8 mouse cellular contexts compared by ENCODE assay signal in the genomic region with DNA sequence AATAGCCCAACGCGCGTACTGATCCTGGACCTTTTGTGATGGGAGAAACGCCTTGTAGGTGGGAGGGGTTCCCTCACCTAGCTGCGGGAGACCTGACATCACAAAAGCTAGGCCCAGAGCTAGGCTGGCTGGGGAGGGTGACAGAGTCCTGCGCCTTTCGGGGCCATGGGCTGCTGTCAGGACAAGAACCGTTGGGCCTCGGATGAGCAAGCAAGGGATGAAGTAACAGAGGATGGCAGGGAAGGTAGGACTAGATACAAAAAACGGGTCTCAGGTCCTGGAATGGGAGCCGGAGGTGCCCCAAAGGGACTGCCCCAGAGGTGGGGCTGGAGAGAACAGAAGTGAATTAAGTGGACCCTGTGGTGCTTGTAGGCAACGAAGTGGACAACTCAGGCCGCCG. TPM values are rescaled to one million over a fixed set of nuclear protein-coding genes. Genes with fewer than 3 reads are reported as not detected.
DNase-seq lines count a peak whose midpoint lies in the region; ATAC-seq and TF ChIP-seq lines count a peak whose summit lies in the region.

1700092M07Rik (plus strand) TSS at position 116 of the 400 bp plus-strand sequence.

- no peaks in the 10 kb centered on the region; the same call in none of the 2 replicates for H3K36me3 ChIP-seq in embryonic facial prominence, embryonic 11.5 days (replicated peaks; ENCODE audit: control insufficient read depth, insufficient read depth, low read depth, low read length)
- peaks cover 61% of the 10 kb centered on the region for H3K36me3 ChIP-seq in hindbrain, embryonic 13.5 days
- peaks cover 55% of the 10 kb centered on the region for H3K36me3 ChIP-seq in midbrain, embryonic 13.5 days

- H3K9ac ChIP-seq in embryonic facial prominence, embryonic 11.5 days (replicated peaks; ENCODE audit: low read length), result peak within 1 kb of the TSS; percentile 65
- H3K9ac ChIP-seq in hindbrain, embryonic 13.5 days, result peak within 1 kb of the TSS; percentile 93
- H3K9ac ChIP-seq in midbrain, embryonic 13.5 days (replicated peaks), result peak within 1 kb of the TSS; percentile 87

- no peak for TF ChIP-seq CTCF in left cerebral cortex, adult 2 months (IDR thresholded peaks at IDR 0.05)

- 69% methylated on average over 14 of the region's 14 CpGs for WGBS in embryonic facial prominence, embryonic 11.5 days
- WGBS in hindbrain, embryonic 13.5 days, result 70% methylated on average over 14 of the region's 14 CpGs
- WGBS in midbrain, embryonic 13.5 days, result 65% methylated on average over 14 of the region's 14 CpGs

- H3K27ac ChIP-seq in left cerebral cortex, adult 2 months, result peak within 1 kb of the TSS; percentile 96
- peak within 1 kb of the TSS; percentile 69; the same call in 1 of the 2 replicates for H3K27ac ChIP-seq in embryonic facial prominence, embryonic 11.5 days (replicated peaks; ENCODE audit: low read depth, low read length)
- peak within 1 kb of the TSS; percentile 96 for H3K27ac ChIP-seq in hindbrain, embryonic 13.5 days
- H3K27ac ChIP-seq in midbrain, embryonic 13.5 days, result peak within 1 kb of the TSS; percentile 95

- intact Hi-C loops in left cerebral cortex, adult 2 months (cut with DNase I), result no loop called here
- intact Hi-C loops in left cerebral cortex, postnatal 25 days (cut with DNase I), result loop anchor here (5.0 kb wide), 1 partner anchor 82 kb away; the partner anchor contains the start of gene Hnrnpul2

- ATAC-seq in embryonic facial prominence, embryonic 11.5 days (replicated peaks; ENCODE audit: insufficient number of reproducible peaks, low FRiP score, low TSS enrichment, low read depth), result peak; percentile 37
- ATAC-seq in hindbrain, embryonic 13.5 days (ENCODE audit: low FRiP score), result no peak
- no peak; the same call in 1 of the 2 replicates for ATAC-seq in midbrain, embryonic 13.5 days

- no peaks in the 10 kb centered on the region for H3K9me3 ChIP-seq in embryonic facial prominence, embryonic 11.5 days (replicated peaks; ENCODE audit: control insufficient read depth, low read length)
- no peaks in the 10 kb centered on the region for H3K9me3 ChIP-seq in hindbrain, embryonic 13.5 days
- H3K9me3 ChIP-seq in midbrain, embryonic 13.5 days, result no peaks in the 10 kb centered on the region

- peaks cover 2% of the 10 kb centered on the region; the same call in 1 of the 2 replicates for H3K4me1 ChIP-seq in embryonic facial prominence, embryonic 11.5 days (ENCODE audit: control insufficient read depth, insufficient read depth, low read length)
- peaks cover 36% of the 10 kb centered on the region for H3K4me1 ChIP-seq in hindbrain, embryonic 13.5 days (replicated peaks)
- peaks cover 40% of the 10 kb centered on the region for H3K4me1 ChIP-seq in midbrain, embryonic 13.5 days (replicated peaks)

- H3K27me3 ChIP-seq in embryonic facial prominence, embryonic 11.5 days (ENCODE audit: control insufficient read depth, insufficient read depth, low read length), result no peaks in the 10 kb centered on the region
- H3K27me3 ChIP-seq in hindbrain, embryonic 13.5 days, result no peaks in the 10 kb centered on the region
- no peaks in the 10 kb centered on the region for H3K27me3 ChIP-seq in midbrain, embryonic 13.5 days

- no peak for DNase-seq in left cerebral cortex, adult 2 months (ENCODE audit: extremely low spot score in 1 of 2, low spot score in 2 of 2)
- no peak for DNase-seq in left cerebral cortex, postnatal 25 days (ENCODE audit: low spot score in 2 of 2)
- no peak for DNase-seq in embryonic facial prominence, embryonic 11.5 days (ENCODE audit: low spot score)
- no peak for DNase-seq in ovary, postnatal 10 days (ENCODE audit: low spot score)
- no peak for DNase-seq in gastrocnemius, adult 8-10 months (ENCODE audit: low spot score in 2 of 2)
- DNase-seq in spleen, postnatal 14 days (ENCODE audit: low spot score in 2 of 2), result no peak

- H3K4me3 ChIP-seq in left cerebral cortex, adult 2 months, result peak within 1 kb of the TSS; percentile 82
- peak within 1 kb of the TSS; percentile 80 for H3K4me3 ChIP-seq in embryonic facial prominence, embryonic 11.5 days (ENCODE audit: low read depth, low read length)
- H3K4me3 ChIP-seq in hindbrain, embryonic 13.5 days, result peak within 1 kb of the TSS; percentile 92
- peak within 1 kb of the TSS; percentile 76 for H3K4me3 ChIP-seq in midbrain, embryonic 13.5 days (replicated peaks)

- H3K4me2 ChIP-seq in embryonic facial prominence, embryonic 11.5 days (ENCODE audit: low read depth, low read length), result peak within 1 kb of the TSS; percentile 23
- H3K4me2 ChIP-seq in hindbrain, embryonic 13.5 days, result peak within 1 kb of the TSS; percentile 98
- H3K4me2 ChIP-seq in midbrain, embryonic 13.5 days (replicated peaks), result peak within 1 kb of the TSS; percentile 84

RNA-seq across cellular contexts. Expression of gene 1700092M07Rik, which starts in this region (rescaled TPM):
- 1 to 10 TPM; 1.4 to 1.8 TPM for total RNA-seq in left cerebral cortex, adult 2 months (2021)
- 1 to 10 TPM; 1.1 to 1.5 TPM for total RNA-seq in left cerebral cortex, postnatal 25 days (2021)
- 1.1 and 1.8 TPM in 2 replicates for polyA plus RNA-seq in embryonic facial prominence, embryonic 11.5 days (2014; fragmentation: Nextera tagmentation; extraction: Ambion mirVana)
- 1.9 and 3.0 TPM in 2 replicates for polyA plus RNA-seq in hindbrain, embryonic 13.5 days (2015; fragmentation: Nextera tagmentation; extraction: Ambion mirVana)
- 2.2 and 2.5 TPM in 2 replicates for polyA plus RNA-seq in midbrain, embryonic 13.5 days (2015; fragmentation: Nextera tagmentation; extraction: Ambion mirVana)
- not detected for total RNA-seq in gastrocnemius, adult 8-10 months (2022)

Comparison
In these comparisons a context has a peak if more than half of its experiments do, and no peak if none do; other contexts are left out.
1. H3K4me2 ChIP-seq: peak in every context shown above with its lines; median percentile 98 in hindbrain, embryonic 13.5 days; 84 in midbrain, embryonic 13.5 days; 23 in embryonic facial prominence, embryonic 11.5 days.